Mouse (Mus musculus): ENCODE results near the gene Otog. TPM values are rescaled to one million over a fixed set of nuclear protein-coding genes. Genes with fewer than 3 reads are reported as not detected.

Otog gene
- polyA plus RNA-seq, 1 experiment: 0.08 TPM

DNA sequence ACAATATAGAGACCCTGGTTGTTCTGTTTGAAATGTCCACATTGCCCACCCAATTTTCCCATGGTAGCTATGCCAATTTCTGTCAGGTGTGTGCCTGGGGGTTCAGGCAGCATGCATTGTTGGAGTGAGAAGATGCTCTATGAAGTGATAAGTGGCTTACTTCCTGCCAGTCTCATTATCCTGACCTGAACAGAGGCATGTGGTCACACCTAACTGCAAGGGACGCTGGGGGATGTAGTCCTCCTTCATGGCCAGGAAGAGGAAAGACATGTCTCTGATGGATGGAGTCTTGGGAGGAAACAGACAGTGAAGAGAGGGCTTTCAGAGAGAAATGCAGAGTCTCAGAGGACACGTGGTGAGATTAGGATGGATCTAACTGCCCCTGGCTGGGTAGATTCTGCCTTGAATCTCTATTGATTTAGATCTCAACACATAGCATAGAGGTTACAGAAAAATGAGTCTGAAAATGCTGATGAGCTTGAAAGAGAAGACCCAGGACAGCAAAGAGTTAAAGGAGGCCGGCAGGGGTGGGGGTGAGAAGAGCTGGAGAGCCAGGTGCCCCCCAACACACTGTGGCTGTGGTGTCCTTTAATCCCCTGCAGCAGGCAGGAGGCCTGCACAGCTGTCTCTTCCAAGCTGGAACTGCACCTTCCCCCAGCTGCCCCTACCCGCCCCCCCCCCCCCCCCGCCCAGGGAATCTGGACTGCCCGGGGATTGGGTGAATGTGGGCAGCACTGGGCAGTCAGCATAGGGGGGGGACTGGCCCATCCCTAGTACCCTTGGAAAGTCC is 73.6 kb downstream of the Otog start:
- DNase-seq: no peak
- Histone ChIP-seq H3K4me1 (ENCODE audit: control insufficient read depth, insufficient read depth, low read length) (peaks cover 4% of the 10 kb centered on the region; the same call in 1 of the 2 replicates), H3K27ac (ENCODE audit: insufficient read depth, low read length) (no peak overlapping the region), H3K27me3 (ENCODE audit: control insufficient read depth, insufficient read depth, low read length) (no peaks in the 10 kb centered on the region), H3K4me3 (replicated peaks; ENCODE audit: insufficient read depth, low read depth, low read length) (no peak overlapping the region)
- WGBS: 37% methylated on average over 6 of the region's 6 CpGs
- TF ChIP-seq POLR2A (IDR thresholded peaks at IDR 0.05; ENCODE audit: borderline replicate concordance, insufficient read depth, low read length): no peak
- TF ChIP-seq CTCF (IDR thresholded peaks at IDR 0.05; ENCODE audit: borderline replicate concordance, insufficient read depth, low read depth, low read length): no peak

DNA sequence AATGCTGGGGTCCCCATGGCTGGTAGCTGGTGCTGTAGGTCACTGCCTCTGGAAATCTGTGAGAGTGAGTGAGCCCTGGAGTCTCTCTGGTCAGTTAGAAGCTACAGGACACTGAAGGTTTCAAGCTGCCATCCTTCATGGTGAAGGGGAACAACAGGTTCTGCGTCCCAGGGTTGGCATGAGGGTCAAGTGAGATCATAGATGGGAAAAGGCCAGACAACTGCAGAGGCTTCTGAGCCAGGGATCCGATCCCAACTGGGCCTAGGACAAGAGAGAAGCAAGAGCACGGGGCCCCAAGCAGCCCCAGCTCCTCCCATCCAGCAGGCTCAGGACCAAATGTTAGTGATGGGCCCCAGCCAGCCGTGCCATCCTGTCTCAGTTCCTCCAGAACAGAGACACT is 74.9 kb downstream of the Otog start:
- no peak overlapping the region for H3K4me3 ChIP-seq (replicated peaks; ENCODE audit: insufficient read depth, low read depth, low read length)
- TF ChIP-seq POLR2A (IDR thresholded peaks at IDR 0.05; ENCODE audit: borderline replicate concordance, insufficient read depth, low read length): no peak
- TF ChIP-seq CTCF (IDR thresholded peaks at IDR 0.05; ENCODE audit: borderline replicate concordance, insufficient read depth, low read depth, low read length): no peak
- H3K27ac ChIP-seq (ENCODE audit: insufficient read depth, low read length): no peak overlapping the region
- no peaks in the 10 kb centered on the region for H3K27me3 ChIP-seq (ENCODE audit: control insufficient read depth, insufficient read depth, low read length)
- H3K4me1 ChIP-seq (ENCODE audit: control insufficient read depth, insufficient read depth, low read length): peaks cover 4% of the 10 kb centered on the region; the same call in 1 of the 2 replicates
- WGBS: 14% methylated on average over 4 of the region's 4 CpGs
- DNase-seq: peak; percentile 17 to 32

DNA sequence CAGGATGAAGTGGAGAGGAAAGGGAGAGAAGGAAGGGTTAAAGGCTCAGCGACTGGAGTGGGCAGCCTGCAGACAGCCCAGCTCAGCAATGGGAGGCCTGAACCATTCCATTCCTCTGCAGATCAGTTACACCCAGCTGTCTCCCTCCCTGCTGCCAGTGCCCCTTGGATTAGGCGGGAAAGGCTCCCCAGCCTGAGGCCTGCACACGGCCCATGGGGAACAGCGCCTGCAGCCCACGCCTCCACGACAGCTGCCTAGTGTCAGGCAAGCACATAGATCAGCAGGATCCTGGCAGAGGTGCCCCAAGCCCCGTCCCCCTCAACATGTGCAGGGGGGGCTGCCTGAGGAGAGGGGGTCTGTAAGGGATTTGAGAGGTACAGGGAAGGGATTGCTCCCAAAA is 76.2 kb downstream of the Otog start:
- TF ChIP-seq CTCF (IDR thresholded peaks at IDR 0.05; ENCODE audit: borderline replicate concordance, insufficient read depth, low read depth, low read length): no peak
- TF ChIP-seq POLR2A (IDR thresholded peaks at IDR 0.05; ENCODE audit: borderline replicate concordance, insufficient read depth, low read length): no peak
- no peaks in the 10 kb centered on the region for H3K27me3 ChIP-seq (ENCODE audit: control insufficient read depth, insufficient read depth, low read length)
- 26% methylated on average over 7 of the region's 7 CpGs for WGBS
- DNase-seq: no peak
- H3K27ac ChIP-seq (ENCODE audit: insufficient read depth, low read length): no peak overlapping the region
- peaks cover 4% of the 10 kb centered on the region; the same call in 1 of the 2 replicates for H3K4me1 ChIP-seq (ENCODE audit: control insufficient read depth, insufficient read depth, low read length)
- H3K4me3 ChIP-seq (replicated peaks; ENCODE audit: insufficient read depth, low read depth, low read length): no peak overlapping the region

DNA sequence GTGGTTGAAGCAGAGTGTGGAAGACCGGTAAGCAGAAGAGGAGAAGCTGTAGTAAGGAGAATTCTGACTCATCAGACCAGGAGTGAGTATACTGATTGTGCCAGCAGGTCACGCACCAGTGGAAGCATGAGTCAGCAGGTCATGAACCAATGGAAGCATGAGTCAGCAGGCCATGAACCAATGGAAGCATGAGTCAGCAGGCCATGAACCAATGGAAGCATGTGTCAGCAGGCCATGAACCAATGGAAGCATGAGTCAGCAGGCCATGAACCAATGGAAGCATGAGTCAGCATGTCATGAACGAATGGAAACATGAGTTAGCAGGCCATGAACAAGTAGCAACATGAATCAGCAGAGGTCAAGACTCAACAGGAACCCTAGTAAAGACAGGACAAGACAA is 80.5 kb downstream of the Otog start:
- Histone ChIP-seq H3K27me3 (ENCODE audit: control insufficient read depth, insufficient read depth, low read length) (no peaks in the 10 kb centered on the region), H3K4me1 (ENCODE audit: control insufficient read depth, insufficient read depth, low read length) (no peaks in the 10 kb centered on the region), H3K27ac (ENCODE audit: insufficient read depth, low read length) (no peak overlapping the region), H3K4me3 (replicated peaks; ENCODE audit: insufficient read depth, low read depth, low read length) (no peak overlapping the region)
- WGBS: 82% methylated on average over 3 of the region's 3 CpGs
- DNase-seq: no peak
- TF ChIP-seq POLR2A (IDR thresholded peaks at IDR 0.05; ENCODE audit: borderline replicate concordance, insufficient read depth, low read length): no peak
- TF ChIP-seq CTCF (IDR thresholded peaks at IDR 0.05; ENCODE audit: borderline replicate concordance, insufficient read depth, low read depth, low read length): no peak

DNA sequence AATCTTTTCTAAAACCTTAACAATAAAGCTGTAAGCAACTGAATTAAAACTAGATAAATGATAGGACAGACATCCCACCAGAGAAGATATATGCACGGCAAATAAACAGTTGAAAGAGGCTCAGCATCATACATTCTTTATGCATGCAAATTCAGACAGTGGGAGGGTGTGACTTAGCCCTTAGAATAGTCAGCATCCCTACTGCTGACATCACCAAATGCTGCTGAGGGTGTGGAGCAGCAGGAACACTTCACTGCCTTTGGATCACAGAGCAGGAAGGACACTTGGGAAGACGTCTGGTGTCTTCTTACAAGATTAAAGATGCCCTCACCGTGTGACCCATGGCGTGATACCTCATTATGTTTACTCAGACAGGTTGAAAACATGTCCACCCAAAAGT is 87.1 kb downstream of the Otog start:
- no peak overlapping the region for H3K4me3 ChIP-seq (replicated peaks; ENCODE audit: insufficient read depth, low read depth, low read length)
- TF ChIP-seq POLR2A (IDR thresholded peaks at IDR 0.05; ENCODE audit: borderline replicate concordance, insufficient read depth, low read length): no peak
- no peak for TF ChIP-seq CTCF (IDR thresholded peaks at IDR 0.05; ENCODE audit: borderline replicate concordance, insufficient read depth, low read depth, low read length)
- no peak for DNase-seq
- WGBS: 75% methylated on average over 4 of the region's 4 CpGs
- no peak overlapping the region for H3K27ac ChIP-seq (ENCODE audit: insufficient read depth, low read length)
- no peaks in the 10 kb centered on the region for H3K4me1 ChIP-seq (ENCODE audit: control insufficient read depth, insufficient read depth, low read length)
- H3K27me3 ChIP-seq (ENCODE audit: control insufficient read depth, insufficient read depth, low read length): no peaks in the 10 kb centered on the region

DNA sequence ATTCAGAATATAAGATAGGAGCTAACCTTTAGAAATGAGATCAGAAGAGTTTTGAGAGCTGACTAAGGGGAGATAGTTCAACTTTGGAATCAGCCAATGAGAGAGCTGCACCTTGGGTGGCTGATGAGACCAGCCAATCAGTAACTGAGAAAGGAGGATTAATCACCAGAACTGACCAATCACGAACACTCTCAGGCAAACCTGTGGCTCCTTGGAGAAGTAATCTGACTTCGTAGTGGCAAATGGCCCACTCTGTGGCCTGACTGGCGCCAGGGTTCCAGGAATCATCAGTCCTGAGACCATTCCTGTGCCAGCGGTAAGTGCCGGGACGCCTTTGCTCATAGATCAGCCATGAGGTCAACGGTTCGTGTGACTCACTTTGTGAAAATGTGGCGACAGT is 96.6 kb downstream of the Otog start:
- Histone ChIP-seq H3K27me3 (ENCODE audit: control insufficient read depth, insufficient read depth, low read length) (no peaks in the 10 kb centered on the region), H3K27ac (ENCODE audit: insufficient read depth, low read length) (no peak overlapping the region), H3K4me3 (replicated peaks; ENCODE audit: insufficient read depth, low read depth, low read length) (no peak overlapping the region), H3K4me1 (ENCODE audit: control insufficient read depth, insufficient read depth, low read length) (no peaks in the 10 kb centered on the region)
- no peak for TF ChIP-seq POLR2A (IDR thresholded peaks at IDR 0.05; ENCODE audit: borderline replicate concordance, insufficient read depth, low read length)
- no peak for TF ChIP-seq CTCF (IDR thresholded peaks at IDR 0.05; ENCODE audit: borderline replicate concordance, insufficient read depth, low read depth, low read length)
- no peak for DNase-seq
- WGBS: 81% methylated on average over 9 of the region's 9 CpGs

DNA sequence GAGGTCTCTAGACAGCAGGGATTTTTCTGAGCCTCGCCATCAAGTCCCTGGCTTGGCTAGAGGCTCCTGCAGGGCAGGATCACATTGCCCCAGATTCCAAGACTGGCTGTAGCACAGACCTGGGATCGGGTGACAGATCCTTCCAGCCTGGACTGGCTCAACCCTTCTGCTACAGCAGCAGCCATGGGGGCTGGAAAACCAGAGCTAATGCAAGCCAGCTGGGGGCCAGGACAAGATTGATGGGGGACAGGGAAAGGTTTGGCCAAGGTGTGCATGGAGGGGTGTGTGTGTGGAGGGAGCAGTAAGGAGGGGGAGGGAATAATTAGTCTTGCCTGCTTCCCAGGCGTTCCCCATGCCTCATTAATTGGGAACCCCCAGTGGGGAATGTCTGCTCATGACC is 99.0 kb downstream of the Otog start:
- 31% methylated on average over 3 of the region's 3 CpGs for WGBS
- H3K4me3 ChIP-seq (replicated peaks; ENCODE audit: insufficient read depth, low read depth, low read length): no peak overlapping the region
- H3K27me3 ChIP-seq (ENCODE audit: control insufficient read depth, insufficient read depth, low read length): no peaks in the 10 kb centered on the region
- no peak overlapping the region for H3K27ac ChIP-seq (ENCODE audit: insufficient read depth, low read length)
- H3K4me1 ChIP-seq (ENCODE audit: control insufficient read depth, insufficient read depth, low read length): no peaks in the 10 kb centered on the region
- TF ChIP-seq CTCF (IDR thresholded peaks at IDR 0.05; ENCODE audit: borderline replicate concordance, insufficient read depth, low read depth, low read length) (no peak), POLR2A (IDR thresholded peaks at IDR 0.05; ENCODE audit: borderline replicate concordance, insufficient read depth, low read length) (no peak)
- peak in 1 of 2 experiments; percentile 4 for DNase-seq

DNA sequence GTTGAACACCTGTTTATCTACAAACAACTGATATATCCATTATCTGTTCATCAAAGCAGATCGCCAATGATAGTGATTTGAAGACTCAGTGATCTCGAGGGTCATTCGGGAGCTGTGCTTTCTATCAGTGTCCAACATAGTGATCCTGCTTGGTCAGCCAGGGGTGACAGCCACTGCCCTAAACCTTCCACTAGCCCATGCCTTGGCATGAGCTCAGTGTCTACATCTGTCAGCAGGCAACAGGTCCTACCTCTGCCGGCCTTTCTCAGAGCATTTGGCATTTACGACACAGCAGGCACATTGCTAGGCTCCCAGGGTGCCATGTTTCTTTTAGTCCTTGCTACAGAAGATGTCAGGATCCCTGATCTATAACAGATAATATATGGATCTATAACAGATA is 99.5 kb downstream of the Otog start:
- Histone ChIP-seq H3K27ac (ENCODE audit: insufficient read depth, low read length) (no peak overlapping the region), H3K27me3 (ENCODE audit: control insufficient read depth, insufficient read depth, low read length) (no peaks in the 10 kb centered on the region), H3K4me3 (replicated peaks; ENCODE audit: insufficient read depth, low read depth, low read length) (no peak overlapping the region), H3K4me1 (ENCODE audit: control insufficient read depth, insufficient read depth, low read length) (no peaks in the 10 kb centered on the region)
- no peak for DNase-seq
- 66% methylated on average over 5 of the region's 5 CpGs for WGBS
- no peak for TF ChIP-seq POLR2A (IDR thresholded peaks at IDR 0.05; ENCODE audit: borderline replicate concordance, insufficient read depth, low read length)
- no peak for TF ChIP-seq CTCF (IDR thresholded peaks at IDR 0.05; ENCODE audit: borderline replicate concordance, insufficient read depth, low read depth, low read length)

All from cerebellum, adult 2 months (tissue).